Mouse (Mus musculus): ENCODE measurements around the gene Gm20388.
"Not testable (repeated sequence)": the region's sequence is repeated elsewhere in the genome, so short reads cannot be mapped to it uniquely, and the experiment has no call there.

Gm20388 gene

DNA sequence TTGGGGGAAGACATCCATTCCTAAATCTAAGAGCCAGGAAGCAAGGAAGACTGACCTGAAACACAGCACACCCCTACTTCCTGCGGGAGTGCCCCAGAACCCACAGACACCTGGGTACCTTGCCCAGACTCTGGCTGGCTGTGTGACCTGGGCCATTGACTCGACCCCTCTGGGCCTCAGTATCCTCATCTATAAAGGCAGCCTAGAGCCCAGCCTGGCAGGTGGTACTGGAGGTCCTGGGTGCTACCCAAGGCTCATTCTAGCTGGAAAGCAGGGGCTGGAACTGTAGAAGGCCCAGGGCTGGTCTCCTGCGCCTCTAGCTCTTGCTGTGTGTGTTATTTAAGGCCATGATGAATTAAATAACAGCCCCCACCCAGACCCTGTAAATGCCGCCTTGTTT lies 1743.5 kb downstream of the Gm20388 start:
- no peak for DNase-seq (ENCODE audit: low spot score in 2 of 2)

DNA sequence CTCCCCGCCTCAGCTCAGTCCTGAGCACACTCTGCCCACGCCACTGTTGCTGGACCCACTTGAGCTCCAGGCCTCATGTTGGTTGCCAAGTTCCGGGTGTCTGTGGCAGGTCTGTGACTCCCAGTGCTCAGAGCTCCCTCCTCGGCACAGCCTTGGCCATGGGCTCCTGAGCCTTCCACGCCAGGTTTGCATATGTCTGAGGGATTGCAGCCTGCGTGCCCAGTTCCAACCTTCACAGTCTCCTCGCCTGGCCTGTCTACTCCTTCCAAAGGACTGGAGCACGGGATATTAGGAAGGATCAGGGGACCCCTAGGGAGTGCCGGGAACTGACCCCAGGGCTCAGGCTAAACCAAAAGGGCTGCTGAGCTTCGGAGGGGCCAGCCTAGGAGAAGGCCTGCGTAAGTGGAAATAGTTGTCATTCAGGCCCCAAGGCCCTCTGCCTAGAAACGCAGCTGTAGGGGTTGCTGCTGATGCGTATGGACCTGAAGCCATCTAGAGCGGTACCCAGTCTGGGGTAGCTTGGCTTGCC lies 1744.4 kb downstream of the Gm20388 start:
- no peak for DNase-seq (ENCODE audit: low spot score in 2 of 2)

- DNase-seq (ENCODE audit: low spot score in 2 of 2) = no peak
Observed at GRCm38 (mm10) chr8:121660602-121661001, 1750.0 kb downstream of the Gm20388 start.

DNA sequence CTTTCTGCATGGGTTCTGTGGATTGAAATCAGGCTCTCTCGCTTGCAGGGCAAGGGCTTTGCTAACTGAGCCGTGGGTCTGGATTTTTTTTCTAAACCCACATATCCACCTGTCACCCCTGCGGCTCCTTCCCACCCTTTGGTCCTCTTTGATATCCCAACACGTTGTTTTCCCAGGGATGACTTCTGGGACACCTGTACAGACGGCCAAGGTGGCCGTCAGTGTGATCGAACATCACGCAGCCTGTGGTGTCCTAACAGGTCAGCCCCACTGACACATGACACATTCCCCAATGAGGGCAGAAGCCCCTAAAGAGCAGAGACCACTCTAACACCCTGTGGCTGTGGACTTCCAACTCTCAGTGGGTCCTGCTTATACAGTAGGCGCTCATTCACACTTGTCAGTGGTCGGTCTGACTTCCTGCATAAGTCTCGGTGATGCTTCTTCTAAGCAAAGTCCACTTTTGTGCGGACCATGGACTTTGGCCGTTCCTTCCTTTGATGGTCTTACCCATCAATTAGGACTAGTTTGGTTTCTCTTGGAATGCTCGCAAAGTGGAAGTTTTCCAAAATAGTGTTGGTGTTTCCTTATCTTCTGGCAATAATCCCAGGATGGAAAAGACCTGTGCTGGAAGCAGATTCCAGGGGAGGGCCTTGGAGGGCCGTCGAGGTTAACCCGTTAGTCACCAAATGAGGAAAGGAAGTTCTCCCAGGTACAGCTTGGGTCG lies 1751.2 kb downstream of the Gm20388 start:
- DNase-seq (ENCODE audit: low spot score in 2 of 2) = no peak

GRCm38 (mm10) chr8:121663101-121663500 lies 1752.5 kb downstream of the Gm20388 start:
- DNase-seq (ENCODE audit: low spot score in 2 of 2) = no peak

DNA sequence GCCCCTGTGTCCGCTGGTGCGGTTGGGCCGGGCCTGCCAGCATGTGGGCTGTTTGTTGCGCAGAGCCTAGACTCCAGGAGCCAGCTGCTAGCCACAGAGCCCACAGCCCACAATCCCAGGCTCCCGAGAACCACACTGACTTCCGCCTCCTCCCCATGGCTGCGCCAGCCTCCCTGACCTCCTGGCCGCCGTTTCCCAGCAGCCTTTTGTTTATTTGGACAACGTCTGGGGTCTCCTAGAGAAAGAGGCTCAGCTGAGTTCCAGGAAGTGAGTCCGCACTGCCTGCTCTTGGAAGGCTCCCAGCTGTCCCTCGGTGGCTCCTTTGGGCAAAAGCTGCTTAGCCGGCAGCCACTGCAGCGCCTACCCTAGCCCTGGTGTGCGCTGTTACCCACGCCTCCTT lies 1754.7 kb downstream of the Gm20388 start:
- no peak for DNase-seq (ENCODE audit: low spot score in 2 of 2)

GRCm38 (mm10) chr8:121667936-121668500 lies 1757.4 kb downstream of the Gm20388 start:
- not testable (repeated sequence) for DNase-seq (ENCODE audit: low spot score in 2 of 2)

GRCm38 (mm10) chr8:121668553-121668952 lies 1757.9 kb downstream of the Gm20388 start:
- peak in 1 of 2 experiments; percentile 35 for DNase-seq (ENCODE audit: low spot score in 2 of 2)

- no peak for DNase-seq (ENCODE audit: low spot score in 2 of 2)
Observed at GRCm38 (mm10) chr8:121669208-121669607, 1758.6 kb downstream of the Gm20388 start.

DNA sequence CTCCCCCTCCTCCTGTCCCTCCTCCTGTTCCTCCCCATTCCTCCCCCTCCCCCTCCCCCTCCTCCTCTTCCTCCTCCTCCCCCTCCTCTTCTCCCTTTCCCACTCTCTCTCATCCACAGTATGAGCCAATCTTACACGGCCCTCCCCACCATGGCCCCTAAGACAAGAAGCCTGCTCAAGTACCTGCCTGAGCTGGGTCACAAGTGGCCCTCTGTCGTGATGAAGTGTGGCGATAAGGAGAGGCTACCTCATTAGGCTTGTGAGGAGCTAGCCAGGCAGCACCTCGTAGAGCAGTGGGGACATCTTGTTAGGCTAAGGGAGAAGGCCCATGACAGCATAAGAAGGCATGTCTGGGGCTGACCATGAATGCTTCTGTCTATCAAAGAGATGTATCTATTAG lies 1762.5 kb downstream of the Gm20388 start:
- no peak for DNase-seq (ENCODE audit: low spot score in 2 of 2)

DNA sequence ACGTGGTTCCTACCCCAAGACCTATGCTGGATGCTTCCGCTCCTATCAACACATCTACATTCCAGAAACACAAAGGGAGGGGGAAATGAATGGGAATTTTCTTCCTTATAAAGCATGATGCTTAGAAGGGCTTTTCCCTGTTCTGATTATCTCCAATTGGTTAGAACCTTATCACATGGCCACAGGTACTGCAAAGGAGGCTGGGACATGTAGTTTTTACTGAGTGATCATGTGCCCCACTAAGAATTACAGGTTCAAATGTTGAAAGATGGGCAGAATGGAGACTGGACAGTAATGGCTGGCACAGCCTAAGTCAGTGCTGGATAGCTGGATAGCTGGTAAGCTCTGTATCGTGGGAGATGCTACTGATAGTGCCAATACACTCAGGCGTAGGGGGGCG lies 1763.3 kb downstream of the Gm20388 start:
- no peak for DNase-seq (ENCODE audit: low spot score in 2 of 2)

DNA sequence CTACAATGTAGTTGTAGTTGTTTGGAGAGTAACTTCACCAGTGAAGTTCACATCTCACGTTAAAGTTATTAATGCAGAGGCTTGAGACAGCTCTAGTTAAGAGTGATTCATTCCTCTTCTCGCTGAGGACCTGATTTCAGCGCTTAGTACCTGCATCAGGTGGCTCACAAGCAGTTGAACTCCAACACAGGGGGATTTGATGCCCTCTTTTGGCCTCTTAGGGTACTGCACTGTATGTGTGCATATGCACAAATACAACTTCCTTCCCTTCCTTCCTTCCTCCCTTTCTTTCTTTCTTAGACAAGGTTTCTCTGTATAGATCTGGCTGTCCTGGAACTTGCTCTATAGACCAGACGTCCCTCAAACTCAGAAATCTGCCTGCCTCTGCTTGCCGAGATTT lies 1763.9 kb downstream of the Gm20388 start:
- DNase-seq (ENCODE audit: low spot score in 2 of 2) = no peak

- no peak for DNase-seq (ENCODE audit: low spot score in 2 of 2)
Observed at GRCm38 (mm10) chr8:121675161-121675560, 1764.5 kb downstream of the Gm20388 start.

GRCm38 (mm10) chr8:121675701-121676100 lies 1765.1 kb downstream of the Gm20388 start:
- DNase-seq (ENCODE audit: low spot score in 2 of 2) = no peak

DNA sequence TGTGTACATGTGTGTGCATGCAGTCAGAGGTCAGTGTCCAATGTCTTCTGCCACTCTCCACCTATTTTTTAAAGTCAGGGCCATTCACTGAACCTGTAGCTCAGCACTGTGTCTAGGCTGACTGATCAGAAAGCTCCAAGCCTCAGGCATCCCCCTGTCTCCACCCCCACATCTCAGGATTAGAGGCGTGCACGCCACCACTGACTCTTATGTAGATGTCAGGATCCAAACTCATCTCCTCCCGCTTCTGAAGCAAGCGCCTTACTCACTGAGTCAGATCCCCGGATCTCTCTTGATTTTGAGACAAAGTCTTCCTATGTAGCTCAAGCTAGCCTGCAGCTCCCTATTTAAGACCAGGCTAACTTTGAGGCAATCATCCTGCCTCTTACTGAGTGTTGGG lies 1768.1 kb downstream of the Gm20388 start:
- no peak for DNase-seq (ENCODE audit: low spot score in 2 of 2)

GRCm38 (mm10) chr8:121680896-121681295 lies 1770.3 kb downstream of the Gm20388 start:
- no peak for DNase-seq (ENCODE audit: low spot score in 2 of 2)

DNA sequence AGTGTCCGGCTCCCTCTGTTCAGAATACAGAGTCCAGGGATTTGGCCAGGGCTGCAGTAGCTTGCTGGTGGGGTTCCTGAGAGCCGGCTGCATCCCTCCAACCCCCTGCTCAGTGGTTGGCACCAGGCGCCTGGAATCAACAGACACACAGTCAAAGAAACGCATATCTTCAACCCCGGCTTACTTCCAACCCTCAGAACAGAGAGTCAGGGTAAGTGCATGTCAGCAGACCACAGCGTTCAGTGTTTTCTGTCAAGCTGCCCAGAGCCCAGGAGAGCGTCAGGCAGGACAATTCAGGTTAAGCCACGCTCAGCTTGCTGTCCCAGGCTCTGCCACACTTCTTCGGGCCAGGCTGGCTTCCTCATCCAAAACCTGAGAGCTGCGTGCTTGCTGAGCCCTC lies 1770.8 kb downstream of the Gm20388 start:
- DNase-seq (ENCODE audit: low spot score in 2 of 2) = no peak

- DNase-seq (ENCODE audit: low spot score in 2 of 2) = no peak
Observed at GRCm38 (mm10) chr8:121683083-121683832, 1772.6 kb downstream of the Gm20388 start.

GRCm38 (mm10) chr8:121685419-121685818 lies 1774.8 kb downstream of the Gm20388 start:
- DNase-seq (ENCODE audit: low spot score in 2 of 2) = no peak

- peak; percentile 59 to 64 for DNase-seq (ENCODE audit: low spot score in 2 of 2)
Observed at GRCm38 (mm10) chr8:121687455-121688161, 1777.0 kb downstream of the Gm20388 start.

DNA sequence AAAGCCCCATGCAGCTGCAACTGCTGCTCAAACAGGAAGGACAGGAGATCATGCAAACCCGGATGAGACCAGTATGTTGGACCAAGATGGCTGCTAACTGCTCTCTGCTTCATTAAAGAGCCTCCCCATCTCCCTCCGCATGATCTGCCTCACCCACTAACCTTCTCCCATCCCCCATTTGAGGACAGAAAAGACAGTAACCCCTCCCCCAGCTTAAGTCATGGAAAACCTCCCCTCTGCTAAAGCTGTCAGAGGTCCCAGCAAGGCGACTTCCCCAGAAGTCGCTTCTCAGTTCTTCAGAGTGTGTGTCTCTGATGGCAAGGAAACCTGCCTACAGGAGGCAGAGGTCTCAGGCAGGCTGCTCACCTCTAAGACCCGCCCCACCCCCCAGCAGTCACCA lies 1777.9 kb downstream of the Gm20388 start:
- DNase-seq (ENCODE audit: low spot score in 2 of 2) = no peak

GRCm38 (mm10) chr8:121694453-121694852 lies 1783.8 kb downstream of the Gm20388 start:
- no peak for DNase-seq (ENCODE audit: low spot score in 2 of 2)
